Mouse (Mus musculus) liver, embryonic 14.5 days (tissue): ENCODE measurements around the gene Olfr399. TPM values are rescaled to one million over a fixed set of nuclear protein-coding genes. Genes with fewer than 3 reads are reported as not detected.

Experiments used
- ATAC-seq: fragments of 200-750 bp; cut with Nextera tagmentation; 2 replicates; pipeline ENCODE4 v1.8.0; 2017; ENCODE audit warnings: moderate number of reproducible peaks, mild to moderate bottlenecking, moderate library complexity; ENCODE audit not compliant: insufficient read depth
- DNase-seq, 3 experiments: peaks; one replicate each; pipeline ENCODE4 v3.0.0-alpha.2; 2012 to 2013; ENCODE audit warnings: low read depth in 3 of 3, low spot score in 3 of 3
- H3K27ac ChIP-seq: fragments of 300-500 bp; sonication (generic); 2 replicates; pipeline ENCODE4 v1.5.1; 2014; ENCODE audit warnings: moderate library complexity, mild to moderate bottlenecking, control low read depth, inconsistent platforms
- H3K27me3 ChIP-seq: fragments of 300-500 bp; sonication (generic); 2 replicates; pipeline ENCODE4 v1.6.1; 2014; ENCODE audit warnings: mild to moderate bottlenecking, low read length, moderate library complexity; ENCODE audit not compliant: control insufficient read depth, insufficient read depth
- H3K36me3 ChIP-seq: fragments of 300-500 bp; sonication (generic); replicated peaks from 2 replicates; pipeline ENCODE4 v1.6.1; 2014; ENCODE audit warnings: low read depth; ENCODE audit not compliant: control insufficient read depth, insufficient read depth
- H3K4me1 ChIP-seq, 2 experiments: fragments of 200-500 bp in 1 of 2; fragments of 300-500 bp in 1 of 2; sonication (generic) in 1 of 2; replicated peaks; 2 replicates each; pipeline ENCODE4 v1.6.1; 2012 to 2014; ENCODE audit warnings: antibody characterized with exemption in 1 of 2, inconsistent platforms in 1 of 2, low read length in 1 of 2; ENCODE audit not compliant: control insufficient read depth in 2 of 2, insufficient read depth in 2 of 2
- H3K4me2 ChIP-seq: fragments of 300-500 bp; sonication (generic); 2 replicates; pipeline ENCODE4 v1.6.1; 2014; ENCODE audit warnings: low read depth, mild to moderate bottlenecking, control low read depth, moderate library complexity
- H3K4me3 ChIP-seq, 2 experiments: fragments of 200-500 bp in 1 of 2; fragments of 300-500 bp in 1 of 2; sonication (generic) in 1 of 2; 2 replicates each; pipeline ENCODE4 v1.5.1; 2012 to 2014; ENCODE audit warnings: low read depth in 2 of 2, low read length in 2 of 2, mild to moderate bottlenecking in 2 of 2, control low read depth in 1 of 2, inconsistent platforms in 1 of 2, moderate library complexity in 1 of 2; ENCODE audit not compliant: insufficient read depth in 1 of 2
- H3K9ac ChIP-seq: fragments of 300-500 bp; sonication (generic); replicated peaks from 2 replicates; pipeline ENCODE4 v1.6.1; 2014; ENCODE audit warnings: mild to moderate bottlenecking, control low read depth, moderate library complexity
- H3K9me3 ChIP-seq: fragments of 300-500 bp; sonication (generic); 2 replicates; pipeline ENCODE4 v1.6.1; 2016; ENCODE audit warnings: low read length, mixed read lengths; ENCODE audit not compliant: control insufficient read depth
- CTCF ChIP-seq: IDR thresholded peaks from 2 replicates; pipeline ENCODE4 v1.5.1; 2016; ENCODE audit warnings: antibody characterized with exemption, low read depth, control low read depth
- EP300 ChIP-seq: IDR thresholded peaks from 2 replicates; pipeline ENCODE4 v1.6.1; 2016; ENCODE audit warnings: antibody characterized with exemption, low read depth
- WGBS: fragments of 180-500 bp; shearing (Covaris S2); extraction: QIAGEN DNeasy Blood & Tissue Kit; methylation state at CpG from one replicate; pipeline ENCODE4 v1.1.7; 2014; ENCODE audit not compliant: insufficient replicate concordance; 5-methylcytosine and 5-hydroxymethylcytosine counted together
- polyA plus RNA-seq, 2 experiments: library from polyadenylated mRNA; depleted of rRNA in 1 of 2; stranded (reverse) in 1 of 2; unstranded in 1 of 2; fragments of >200 nt; fragmentation: Nextera tagmentation in 1 of 2; extraction: Ambion mirVana in 1 of 2; gene quantifications; 2 replicates each; pipeline versions ENCODE4 v1.2.1 to v1.2.3; 2012 to 2014

Olfr399 gene
- polyA plus RNA-seq, 2 experiments = not detected

GRCm38 (mm10) chr11:74051347-74051746 is 5.1 kb downstream of the Olfr399 start:
- TF ChIP-seq EP300 (no peak), CTCF (no peak)
- ATAC-seq = no peak
- 47% methylated on average over 3 of the region's 3 CpGs for WGBS

More at GRCm38 (mm10) chr11:74051347-74051746, 5.1 kb downstream of the Olfr399 start:
- H3K9ac ChIP-seq = no peak overlapping the region
- H3K4me2 ChIP-seq = no peak overlapping the region
- no peak overlapping the region for H3K27ac ChIP-seq
- H3K27me3 ChIP-seq = no peaks in the 10 kb centered on the region
- DNase-seq = no peak
- no peaks in the 10 kb centered on the region for H3K4me1 ChIP-seq
- H3K36me3 ChIP-seq = no peaks in the 10 kb centered on the region
- H3K9me3 ChIP-seq = no peaks in the 10 kb centered on the region
- H3K4me3 ChIP-seq = no peak overlapping the region

Other genes with a start within 250 kb of the Olfr399 start
- gene Olfr392, start 239.6 kb downstream of the Olfr399 start, polyA plus RNA-seq (2012; rRNA removed) = not detected in 2 replicates
- not detected in 2 replicates for gene Olfr392, start 239.6 kb downstream of the Olfr399 start, polyA plus RNA-seq (2014; fragmentation: Nextera tagmentation; extraction: Ambion mirVana)
- not detected in 2 replicates for gene Olfr393, start 205.2 kb downstream of the Olfr399 start, polyA plus RNA-seq (2012; rRNA removed)
- gene Olfr393, start 205.2 kb downstream of the Olfr399 start, polyA plus RNA-seq (2014; fragmentation: Nextera tagmentation; extraction: Ambion mirVana) = not detected in 2 replicates
- not detected in 2 replicates for gene Olfr394, start 165.8 kb downstream of the Olfr399 start, polyA plus RNA-seq (2012; rRNA removed)
- not detected in 2 replicates for gene Olfr394, start 165.8 kb downstream of the Olfr399 start, polyA plus RNA-seq (2014; fragmentation: Nextera tagmentation; extraction: Ambion mirVana)
- not detected in 2 replicates for gene Olfr395, start 147.3 kb downstream of the Olfr399 start, polyA plus RNA-seq (2012; rRNA removed)
- gene Olfr395, start 147.3 kb downstream of the Olfr399 start, polyA plus RNA-seq (2014; fragmentation: Nextera tagmentation; extraction: Ambion mirVana) = not detected in 2 replicates
- gene Olfr23, start 119.9 kb downstream of the Olfr399 start, polyA plus RNA-seq (2012; rRNA removed) = not detected in 2 replicates
- not detected in 2 replicates for gene Olfr23, start 119.9 kb downstream of the Olfr399 start, polyA plus RNA-seq (2014; fragmentation: Nextera tagmentation; extraction: Ambion mirVana)
- gene Olfr397, start 95.8 kb downstream of the Olfr399 start, polyA plus RNA-seq (2012; rRNA removed) = not detected in 2 replicates
- not detected in 2 replicates for gene Olfr397, start 95.8 kb downstream of the Olfr399 start, polyA plus RNA-seq (2014; fragmentation: Nextera tagmentation; extraction: Ambion mirVana)
- gene Olfr398, start 66.2 kb downstream of the Olfr399 start, polyA plus RNA-seq (2012; rRNA removed) = not detected in 2 replicates
- gene Olfr398, start 66.2 kb downstream of the Olfr399 start, polyA plus RNA-seq (2014; fragmentation: Nextera tagmentation; extraction: Ambion mirVana) = not detected in 2 replicates
- not detected in 2 replicates for gene Olfr139, start 64 bp downstream of the Olfr399 start, polyA plus RNA-seq (2012; rRNA removed)
- gene Olfr139, start 64 bp downstream of the Olfr399 start, polyA plus RNA-seq (2014; fragmentation: Nextera tagmentation; extraction: Ambion mirVana) = not detected in 2 replicates
- not detected in 2 replicates for gene Zfp616, start 13.3 kb upstream of the Olfr399 start, polyA plus RNA-seq (2012; rRNA removed)
- gene Zfp616, start 13.3 kb upstream of the Olfr399 start, polyA plus RNA-seq (2014; fragmentation: Nextera tagmentation; extraction: Ambion mirVana) = not detected in 2 replicates
- not detected in 2 replicates for gene Olfr401, start 57.1 kb upstream of the Olfr399 start, polyA plus RNA-seq (2012; rRNA removed)
- gene Olfr401, start 57.1 kb upstream of the Olfr399 start, polyA plus RNA-seq (2014; fragmentation: Nextera tagmentation; extraction: Ambion mirVana) = not detected in 2 replicates
- gene Olfr402, start 96.9 kb upstream of the Olfr399 start, polyA plus RNA-seq (2012; rRNA removed) = not detected in 2 replicates
- gene Olfr402, start 96.9 kb upstream of the Olfr399 start, polyA plus RNA-seq (2014; fragmentation: Nextera tagmentation; extraction: Ambion mirVana) = not detected in 2 replicates
- gene Olfr403, start 129.6 kb upstream of the Olfr399 start, polyA plus RNA-seq (2012; rRNA removed) = not detected in 2 replicates
- not detected in 2 replicates for gene Olfr403, start 129.6 kb upstream of the Olfr399 start, polyA plus RNA-seq (2014; fragmentation: Nextera tagmentation; extraction: Ambion mirVana)
- gene Olfr43, start 154.8 kb upstream of the Olfr399 start, polyA plus RNA-seq (2012; rRNA removed) = not detected in 2 replicates
- gene Olfr43, start 154.8 kb upstream of the Olfr399 start, polyA plus RNA-seq (2014; fragmentation: Nextera tagmentation; extraction: Ambion mirVana) = not detected in 2 replicates
- not detected in 2 replicates for gene Olfr406, start 203.2 kb upstream of the Olfr399 start, polyA plus RNA-seq (2012; rRNA removed)
- not detected in 2 replicates for gene Olfr406, start 203.2 kb upstream of the Olfr399 start, polyA plus RNA-seq (2014; fragmentation: Nextera tagmentation; extraction: Ambion mirVana)
- not detected in 2 replicates for gene Olfr59, start 227.1 kb upstream of the Olfr399 start, polyA plus RNA-seq (2012; rRNA removed)
- not detected in 2 replicates for gene Olfr59, start 227.1 kb upstream of the Olfr399 start, polyA plus RNA-seq (2014; fragmentation: Nextera tagmentation; extraction: Ambion mirVana)